In the genomic region with DNA sequence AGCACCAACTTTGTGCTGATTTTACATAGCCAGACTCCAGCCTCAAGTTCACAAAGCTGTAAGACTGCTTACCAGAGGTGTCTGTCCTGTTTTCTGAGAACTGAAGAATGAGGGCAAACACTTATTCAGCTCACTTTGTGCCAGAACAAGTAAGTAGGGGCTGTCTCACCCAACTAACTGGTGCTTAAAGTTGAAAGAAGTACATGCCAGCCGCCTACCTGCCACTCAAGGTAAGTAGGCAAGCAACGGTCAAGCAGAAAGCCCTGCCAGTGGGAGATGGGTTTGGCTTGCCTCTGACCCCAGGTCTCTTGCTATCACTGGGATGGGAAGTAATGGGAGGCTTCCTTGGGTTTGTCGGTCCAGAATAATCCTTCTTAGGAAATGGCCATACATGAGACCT, we compare ENCODE assay signal across 25 mouse cellular contexts. TPM values are rescaled to one million over a fixed set of nuclear protein-coding genes. Genes with fewer than 3 reads are reported as not detected.
"Had no signal": no experiment of that assay in that cellular context is flagged by ENCODE, and none has a peak within 500 bp of the region (broad histone marks: within the 10 kb centered on the region; RNA-seq: fewer than 3 reads in every experiment).

No protein-coding gene starts in this region.

- H3K4me1 ChIP-seq: liver, embryonic 15.5 days; midbrain, embryonic 12.5 days; midbrain, embryonic 15.5 days; neural tube, embryonic 13.5 days had no signal

- H3K36me3 ChIP-seq: limb, embryonic 10.5 days; limb, embryonic 13.5 days; liver, embryonic 12.5 days; liver, embryonic 15.5 days; lung, embryonic 15.5 days; midbrain, embryonic 12.5 days; midbrain, embryonic 15.5 days; neural tube, embryonic 13.5 days had no signal

- H3K27ac ChIP-seq: kidney, postnatal 0 days; layer of hippocampus, adult 2 months; limb, embryonic 10.5 days; limb, embryonic 13.5 days; liver, embryonic 12.5 days; liver, embryonic 15.5 days; lung, embryonic 15.5 days; midbrain, embryonic 12.5 days; midbrain, embryonic 15.5 days; neural tube, embryonic 13.5 days had no signal

- H3K27me3 ChIP-seq: liver, embryonic 12.5 days; liver, embryonic 15.5 days; midbrain, embryonic 15.5 days; neural tube, embryonic 13.5 days had no signal

- H3K4me2 ChIP-seq: limb, embryonic 13.5 days; liver, embryonic 12.5 days; liver, embryonic 15.5 days; lung, embryonic 15.5 days; midbrain, embryonic 12.5 days; midbrain, embryonic 15.5 days; neural tube, embryonic 13.5 days had no signal

- H3K4me3 ChIP-seq: layer of hippocampus, adult 2 months; limb, embryonic 10.5 days; limb, embryonic 13.5 days; liver, embryonic 12.5 days; liver, embryonic 15.5 days; lung, embryonic 15.5 days; midbrain, embryonic 12.5 days; midbrain, embryonic 15.5 days; myocyte; neural tube, embryonic 13.5 days had no signal

- H3K9me3 ChIP-seq: limb, embryonic 10.5 days; limb, embryonic 13.5 days; liver, embryonic 12.5 days; liver, embryonic 15.5 days; lung, embryonic 15.5 days; midbrain, embryonic 12.5 days; midbrain, embryonic 15.5 days; neural tube, embryonic 13.5 days had no signal

- H3K9ac ChIP-seq: limb, embryonic 13.5 days; liver, embryonic 12.5 days; liver, embryonic 15.5 days; lung, embryonic 15.5 days; midbrain, embryonic 12.5 days; midbrain, embryonic 15.5 days; neural tube, embryonic 13.5 days had no signal

- ATAC-seq: intestine, embryonic 16.5 days; liver, embryonic 12.5 days; midbrain, embryonic 15.5 days had no signal

- DNase-seq: kidney, adult 18-20 months; kidney, postnatal 25 days; layer of hippocampus, adult 9-11 months; liver; thymus, adult 2 months; thymus, postnatal 14 days had no signal

RNA-seq across cellular contexts. Expression of a gene that starts 24.8 kb away (rescaled TPM):
- total RNA-seq: left cerebral cortex, adult 18-20 months; megakaryocyte progenitor cell, adult 5-6 weeks; monocyte, adult 5-6 weeks; neutrophil, adult 5-6 weeks had no signal
- polyA plus RNA-seq: intestine, embryonic 16.5 days; large intestine, adult 2 months; liver, embryonic 12.5 days; liver, embryonic 15.5 days; midbrain, embryonic 12.5 days; myocyte; small intestine, adult 2 months; spleen, adult 2 months had no signal
